Mouse (Mus musculus) brain, embryonic 14.5 days (tissue): ENCODE results near the gene Atxn1.

Source experiments
- CTCF ChIP-seq: fragments of 200-500 bp; IDR thresholded peaks from 2 replicates; pipeline ENCODE4 v1.5.1; 2012; ENCODE audit warnings: inconsistent platforms, mild to moderate bottlenecking, moderate library complexity, borderline replicate concordance; ENCODE audit not compliant: insufficient read depth, insufficient read length; ENCODE audit errors: extremely low read depth
- POLR2A ChIP-seq: fragments of 200-500 bp; IDR thresholded peaks from 2 replicates; pipeline ENCODE4 v1.6.1; 2012; ENCODE audit warnings: mild to moderate bottlenecking, inconsistent platforms, borderline replicate concordance; ENCODE audit not compliant: poor library complexity, insufficient read depth, insufficient read length, severe bottlenecking; ENCODE audit errors: extremely low read depth

GRCm38 (mm10) chr13:45957629-45958028 lies 7.2 kb downstream of the Atxn1 start:
- TF ChIP-seq POLR2A (no peak), CTCF (no peak)
